In genomic region chr14:87140327-87140962, GRCm38 (mm10) we compare ENCODE assay signal across 8 mouse cellular contexts. TPM values are rescaled to one million over a fixed set of nuclear protein-coding genes. Genes with fewer than 3 reads are reported as not detected.
DNase-seq lines count a peak whose midpoint lies in the region; ATAC-seq and TF ChIP-seq lines count a peak whose summit lies in the region.

No protein-coding gene starts in this region.

- H3K36me3 ChIP-seq in kidney, adult 2 months (ENCODE audit: control insufficient read depth, insufficient read depth, low read length) = no peaks in the 10 kb centered on the region
- H3K36me3 ChIP-seq in kidney, embryonic 16.5 days (ENCODE audit: insufficient read depth, low read length) = no peaks in the 10 kb centered on the region
- H3K36me3 ChIP-seq in midbrain, embryonic 14.5 days (ENCODE audit: control insufficient read depth, insufficient read depth, low read length) = no peaks in the 10 kb centered on the region

- peak; percentile 52 for DNase-seq in kidney, adult 2 months
- DNase-seq in kidney, postnatal 10 days = no peak
- DNase-seq in MN1 (ENCODE audit: low spot score) = peak; percentile 53
- DNase-seq in fibroblast of lung, adult 2 months (ENCODE audit: low read depth) = peak; percentile 52
- no peak for DNase-seq in midbrain, embryonic 14.5 days
- DNase-seq in cerebellum, adult 8-10 months = no peak
- DNase-seq in right cerebral cortex, postnatal 36 days (ENCODE audit: low spot score in 2 of 2) = no peak

- 2% methylated on average over 17 of the region's 17 CpGs for WGBS in kidney, adult 2 months
- 2% methylated on average over 17 of the region's 17 CpGs for WGBS in kidney, embryonic 16.5 days
- WGBS in midbrain, embryonic 14.5 days = 3% methylated on average over 17 of the region's 17 CpGs

- no peaks in the 10 kb centered on the region for H3K9me3 ChIP-seq in kidney, embryonic 16.5 days (ENCODE audit: low read length)
- H3K9me3 ChIP-seq in midbrain, embryonic 14.5 days (ENCODE audit: control insufficient read depth, low read length) = no peaks in the 10 kb centered on the region

- H3K4me3 ChIP-seq in kidney, adult 2 months (ENCODE audit: insufficient read depth, low read depth, low read length) = peak overlapping the region; percentile 81
- H3K4me3 ChIP-seq in kidney, embryonic 16.5 days (ENCODE audit: low read length) = peak overlapping the region; percentile 90
- peak overlapping the region; percentile 69 for H3K4me3 ChIP-seq in midbrain, embryonic 14.5 days (replicated peaks; ENCODE audit: low read depth, low read length)

- no peaks in the 10 kb centered on the region for H3K27me3 ChIP-seq in kidney, adult 2 months (replicated peaks; ENCODE audit: control insufficient read depth, insufficient read depth, low read length)
- no peaks in the 10 kb centered on the region for H3K27me3 ChIP-seq in kidney, embryonic 16.5 days (ENCODE audit: insufficient read depth, low read length)
- H3K27me3 ChIP-seq in midbrain, embryonic 14.5 days (ENCODE audit: control insufficient read depth, insufficient read depth, low read length) = no peaks in the 10 kb centered on the region

- peak; percentile 46; the same call in 1 of the 2 replicates for ATAC-seq in kidney, embryonic 16.5 days (ENCODE audit: low FRiP score, low TSS enrichment)
- ATAC-seq in midbrain, embryonic 14.5 days (ENCODE audit: low FRiP score, low TSS enrichment) = no peak

- no peak overlapping the region for H3K27ac ChIP-seq in kidney, adult 2 months (ENCODE audit: insufficient read depth, low read depth, low read length)
- peak overlapping the region; percentile 60; the same call in 1 of the 2 replicates for H3K27ac ChIP-seq in kidney, embryonic 16.5 days (ENCODE audit: low read length)
- no peak overlapping the region for H3K27ac ChIP-seq in midbrain, embryonic 14.5 days (replicated peaks; ENCODE audit: low read depth, low read length)

- H3K4me2 ChIP-seq in kidney, embryonic 16.5 days (replicated peaks; ENCODE audit: low read depth, low read length) = peak overlapping the region; percentile 76
- H3K4me2 ChIP-seq in midbrain, embryonic 14.5 days (ENCODE audit: low read length) = peak overlapping the region; percentile 92

- H3K9ac ChIP-seq in kidney, embryonic 16.5 days (replicated peaks; ENCODE audit: low read length) = peak overlapping the region; percentile 82
- H3K9ac ChIP-seq in midbrain, embryonic 14.5 days (replicated peaks; ENCODE audit: low read length) = peak overlapping the region; percentile 45

- no peak for TF ChIP-seq POLR2A in kidney, adult 2 months (IDR thresholded peaks at IDR 0.05; ENCODE audit: low read depth, low read length)

- no peaks in the 10 kb centered on the region for H3K4me1 ChIP-seq in kidney, adult 2 months (ENCODE audit: control insufficient read depth, insufficient read depth, low read length)
- H3K4me1 ChIP-seq in kidney, embryonic 16.5 days (ENCODE audit: insufficient read depth, low read length) = 0 out of 2 replicates have a peak, but pooled peaks cover 3% of the 10 kb centered on the region
- peaks cover 3% of the 10 kb centered on the region; the same call in 1 of the 2 replicates for H3K4me1 ChIP-seq in midbrain, embryonic 14.5 days (ENCODE audit: control insufficient read depth, insufficient read depth, low read length)

- TF ChIP-seq CTCF in kidney, adult 2 months (conservative IDR thresholded peaks at IDR 0.05; ENCODE audit: insufficient read depth, insufficient read length, low read depth, low read length) = no peak

RNA-seq across cellular contexts. Expression of gene Diaph3, which starts 0.6 kb away (rescaled TPM):
- 0.08 and 0.10 TPM in 2 replicates for polyA plus RNA-seq in kidney, adult 2 months (2012; rRNA removed)
- polyA plus RNA-seq in kidney, embryonic 16.5 days (2015; fragmentation: Nextera tagmentation; extraction: Ambion mirVana) = 8.6 and 11.1 TPM in 2 replicates
- 3.0 and 4.3 TPM in 2 replicates for polyA plus RNA-seq in midbrain, embryonic 14.5 days (2014; fragmentation: Nextera tagmentation; extraction: Ambion mirVana)

Comparison
In these comparisons a context has a peak if more than half of its experiments do, and no peak if none do; other contexts are left out.
1. DNase-seq: peak in kidney, adult 2 months (single experiment), MN1 (single experiment) and fibroblast of lung, adult 2 months (single experiment); none in kidney, postnatal 10 days (single experiment), midbrain, embryonic 14.5 days (single experiment), cerebellum, adult 8-10 months (single experiment) and right cerebral cortex, postnatal 36 days (0 of 2).
2. Peak in every context shown above with its lines, with median percentiles within 50 percentile points of each other: H3K4me3 ChIP-seq.